Mouse (Mus musculus): ENCODE results near the gene Cryge. TPM values are rescaled to one million over a fixed set of nuclear protein-coding genes. Genes with fewer than 3 reads are reported as not detected.
"Not testable (repeated sequence)": the region's sequence is repeated elsewhere in the genome, so short reads cannot be mapped to it uniquely, and the experiment has no call there.

Cryge gene
- 1.7 TPM in 1 of 2 replicates, not detected in the other for total RNA-seq (2014; rRNA removed)
- polyA plus RNA-seq (2015; fragmentation: Nextera tagmentation; extraction: Ambion mirVana): not detected in 2 replicates

DNA sequence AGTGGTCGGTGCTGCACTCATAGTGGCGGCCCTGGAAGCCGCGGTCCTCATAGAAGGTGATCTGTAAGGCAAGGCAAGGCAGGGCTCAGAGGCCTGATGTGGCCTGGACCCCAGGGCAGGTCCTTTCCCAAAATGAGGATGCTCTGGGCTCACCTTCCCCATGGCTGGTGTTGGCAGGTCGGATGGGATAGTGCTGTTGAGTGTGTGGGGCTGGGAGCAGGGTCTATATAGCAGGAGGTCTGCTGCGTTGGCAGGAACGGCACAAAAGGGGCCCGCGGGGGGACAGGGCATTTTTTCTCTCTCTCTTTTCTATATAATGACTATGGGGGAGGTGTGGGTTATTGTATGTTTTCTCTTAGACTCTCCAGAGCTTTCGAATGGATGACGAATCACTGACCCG lies at the start of gene Cryge:
Gene Cryge (minus strand): TSS at position 198 of the 400 bp plus-strand sequence.
- 26% methylated on average over 8 of the region's 12 CpGs for WGBS
- H3K4me2 ChIP-seq (ENCODE audit: low read depth, low read length); DNase-seq (ENCODE audit: low spot score); H3K9me3 ChIP-seq (ENCODE audit: low read length); H3K9ac ChIP-seq (replicated peaks; ENCODE audit: low read length); H3K27ac ChIP-seq; H3K4me1 ChIP-seq (ENCODE audit: insufficient read depth, low read length); H3K36me3 ChIP-seq (ENCODE audit: insufficient read depth, low read length); H3K27me3 ChIP-seq (ENCODE audit: insufficient read depth, low read length); H3K4me3 ChIP-seq (ENCODE audit: low read length); ATAC-seq: not testable (repeated sequence)

DNA sequence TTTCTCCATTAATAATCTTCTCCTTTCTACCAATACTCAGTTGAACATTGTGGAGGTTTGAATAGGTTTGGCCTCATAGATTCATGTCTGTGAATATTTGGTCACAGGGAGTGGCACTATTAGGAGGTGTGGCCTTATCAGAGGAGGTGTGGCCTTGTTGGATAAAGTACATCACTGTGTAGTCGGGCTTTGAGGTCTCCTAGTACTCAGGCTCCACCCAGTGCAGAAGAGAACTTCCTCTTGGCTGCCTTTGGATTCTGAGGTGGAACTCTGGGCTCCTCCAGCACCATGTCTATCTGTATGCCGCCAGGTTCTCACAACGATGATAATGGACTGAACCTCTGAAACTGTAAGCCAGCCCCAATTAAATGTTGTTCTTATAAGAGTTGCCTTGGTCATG lies 46.0 kb upstream of the Cryge start:
- TF ChIP-seq CTCF (IDR thresholded peaks at IDR 0.05; ENCODE audit: low read depth): no peak
- Histone ChIP-seq H3K4me2 (ENCODE audit: low read depth, low read length) (no peak overlapping the region), H3K9me3 (ENCODE audit: low read length) (no peaks in the 10 kb centered on the region), H3K9ac (replicated peaks; ENCODE audit: low read length) (no peak overlapping the region), H3K27ac (no peak overlapping the region), H3K27me3 (ENCODE audit: insufficient read depth, low read length) (no peaks in the 10 kb centered on the region), H3K4me3 (ENCODE audit: low read length) (no peak overlapping the region), H3K4me1 (ENCODE audit: insufficient read depth, low read length) (no peaks in the 10 kb centered on the region), H3K36me3 (ENCODE audit: insufficient read depth, low read length) (no peaks in the 10 kb centered on the region)
- DNase-seq (ENCODE audit: low spot score): no peak
- no peak for ATAC-seq
- WGBS: 83% methylated on average over 3 of the region's 3 CpGs

DNA sequence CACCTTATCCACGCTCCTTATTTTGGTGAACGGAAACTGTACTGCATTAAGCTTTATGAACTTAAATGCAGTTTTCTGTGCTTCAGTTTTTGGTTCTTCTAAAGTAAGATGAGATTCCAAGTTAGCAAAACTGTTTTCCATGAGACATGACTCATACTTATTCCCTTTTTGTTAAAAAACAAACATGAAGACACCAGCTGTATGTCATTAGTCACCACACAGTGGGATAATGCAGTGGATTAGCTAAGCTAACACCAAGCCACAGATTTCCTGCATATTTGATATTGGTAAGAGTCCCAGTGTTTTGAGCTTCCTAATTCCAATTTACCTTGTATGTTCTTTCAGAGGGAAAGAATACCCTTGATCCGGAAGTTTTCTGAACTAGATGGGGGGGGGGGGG lies 40.6 kb upstream of the Cryge start:
- Histone ChIP-seq H3K9ac (replicated peaks; ENCODE audit: low read length) (no peak overlapping the region), H3K36me3 (ENCODE audit: insufficient read depth, low read length) (no peaks in the 10 kb centered on the region), H3K9me3 (ENCODE audit: low read length) (no peaks in the 10 kb centered on the region), H3K4me2 (ENCODE audit: low read depth, low read length) (no peak overlapping the region), H3K27ac (no peak overlapping the region), H3K4me3 (ENCODE audit: low read length) (no peak overlapping the region), H3K27me3 (ENCODE audit: insufficient read depth, low read length) (no peaks in the 10 kb centered on the region), H3K4me1 (ENCODE audit: insufficient read depth, low read length) (no peaks in the 10 kb centered on the region)
- WGBS: 90% methylated on average over 3 of the region's 3 CpGs
- ATAC-seq: no peak
- DNase-seq (ENCODE audit: low spot score): no peak
- TF ChIP-seq CTCF (IDR thresholded peaks at IDR 0.05; ENCODE audit: low read depth): no peak

DNA sequence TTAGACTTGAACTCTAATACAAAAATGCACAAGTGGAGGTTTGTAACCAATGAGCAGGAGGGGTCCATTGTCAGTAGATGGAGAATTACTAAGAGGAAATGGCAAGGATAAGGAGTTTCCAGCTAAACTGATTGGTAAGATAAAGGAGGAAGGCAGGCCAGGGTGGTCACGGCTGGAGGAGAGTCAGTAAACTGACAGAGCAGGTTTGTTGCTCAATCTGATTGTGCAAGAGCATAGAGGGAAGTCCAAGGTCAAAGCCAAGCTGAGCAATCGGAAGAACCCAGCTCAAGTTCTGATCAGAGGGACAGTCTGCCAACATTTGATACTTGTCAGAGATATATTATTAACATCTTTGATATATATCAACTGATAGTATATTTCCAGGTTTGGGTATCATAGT lies 39.4 kb upstream of the Cryge start:
- Histone ChIP-seq H3K9me3 (ENCODE audit: low read length) (no peaks in the 10 kb centered on the region), H3K36me3 (ENCODE audit: insufficient read depth, low read length) (no peaks in the 10 kb centered on the region), H3K4me3 (ENCODE audit: low read length) (no peak overlapping the region), H3K4me1 (ENCODE audit: insufficient read depth, low read length) (no peaks in the 10 kb centered on the region), H3K27me3 (ENCODE audit: insufficient read depth, low read length) (no peaks in the 10 kb centered on the region), H3K4me2 (ENCODE audit: low read depth, low read length) (no peak overlapping the region), H3K27ac (no peak overlapping the region), H3K9ac (replicated peaks; ENCODE audit: low read length) (no peak overlapping the region)
- no peak for DNase-seq (ENCODE audit: low spot score)
- TF ChIP-seq CTCF (IDR thresholded peaks at IDR 0.05; ENCODE audit: low read depth): no peak
- WGBS: 86% methylated on average over 2 of the region's 2 CpGs
- ATAC-seq: no peak

DNA sequence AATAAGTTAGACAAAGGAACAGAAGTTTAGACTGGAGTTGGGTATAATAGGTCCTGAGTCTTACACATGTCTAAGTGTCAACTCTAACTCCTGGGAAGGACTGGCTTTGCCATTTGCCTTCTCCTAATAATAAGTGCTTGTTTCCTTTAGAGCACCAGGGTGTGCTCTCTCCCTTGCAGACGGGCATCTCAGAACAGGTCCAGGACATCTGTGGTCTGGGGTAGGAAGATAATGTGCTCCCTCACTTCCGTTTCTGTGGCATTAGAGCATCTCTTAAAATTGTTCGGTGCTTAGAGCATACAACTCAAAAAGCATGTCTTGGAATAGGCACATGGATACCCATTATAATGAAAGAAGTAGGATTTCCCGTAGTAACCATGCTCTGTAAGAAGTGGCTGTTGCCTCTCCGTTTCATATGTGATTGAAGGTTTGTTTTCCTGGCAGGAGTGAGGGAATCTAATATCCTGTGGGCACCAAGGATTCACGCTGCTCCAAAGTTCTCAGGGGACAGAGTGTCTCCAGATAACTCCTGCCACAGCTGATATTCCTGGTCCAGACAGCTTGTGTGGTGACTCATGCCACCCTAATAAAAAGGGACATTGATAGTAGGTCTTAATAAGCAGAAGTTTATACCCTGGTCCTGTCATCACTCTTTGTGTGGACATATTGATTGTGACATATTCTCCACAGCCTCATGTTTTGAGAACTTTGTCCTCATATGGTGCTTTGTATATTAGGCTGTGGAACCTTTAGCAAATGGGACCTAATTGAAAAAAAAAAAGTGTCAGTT lies 37.8 kb upstream of the Cryge start:
- TF ChIP-seq CTCF (IDR thresholded peaks at IDR 0.05; ENCODE audit: low read depth): no peak
- no peak overlapping the region for H3K4me2 ChIP-seq (ENCODE audit: low read depth, low read length)
- H3K9ac ChIP-seq (replicated peaks; ENCODE audit: low read length): no peak overlapping the region
- 79% methylated on average over 6 of the region's 6 CpGs for WGBS
- DNase-seq (ENCODE audit: low spot score) (no peak), ATAC-seq (no peak)
- H3K27me3 ChIP-seq (ENCODE audit: insufficient read depth, low read length): no peaks in the 10 kb centered on the region
- no peaks in the 10 kb centered on the region for H3K4me1 ChIP-seq (ENCODE audit: insufficient read depth, low read length)
- no peaks in the 10 kb centered on the region for H3K36me3 ChIP-seq (ENCODE audit: insufficient read depth, low read length)
- H3K4me3 ChIP-seq (ENCODE audit: low read length): no peak overlapping the region
- H3K27ac ChIP-seq: no peak overlapping the region
- H3K9me3 ChIP-seq (ENCODE audit: low read length): no peaks in the 10 kb centered on the region

DNA sequence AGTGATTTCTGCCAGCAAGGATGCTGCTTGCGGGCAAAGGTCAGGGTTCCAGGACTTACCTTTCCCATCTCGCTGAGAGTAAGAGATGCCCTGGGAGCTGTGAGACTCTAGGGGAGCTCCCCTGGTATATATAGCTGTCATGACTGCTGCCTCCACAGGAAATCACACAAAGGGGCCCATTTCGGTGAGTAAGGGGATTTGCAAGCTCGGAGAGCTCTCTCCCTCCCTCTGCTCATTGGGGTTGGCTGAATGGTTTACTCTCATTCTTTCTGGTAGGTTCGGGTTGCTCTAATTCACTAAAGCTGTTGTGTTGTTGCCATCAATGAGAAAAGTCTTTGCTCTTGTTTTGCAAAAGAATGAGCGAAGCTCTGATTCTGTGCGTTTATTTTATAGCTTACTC lies 31.2 kb upstream of the Cryge start, which contains the start of gene Crygb:
Gene Crygb (minus strand): TSS at position 101 of the 400 bp plus-strand sequence.
- Histone ChIP-seq H3K4me3 (ENCODE audit: low read length) (no peak within 1 kb of the TSS), H3K9ac (replicated peaks; ENCODE audit: low read length) (no peak within 1 kb of the TSS), H3K4me1 (ENCODE audit: insufficient read depth, low read length) (no peaks in the 10 kb centered on the region), H3K27me3 (ENCODE audit: insufficient read depth, low read length) (no peaks in the 10 kb centered on the region), H3K27ac (no peak within 1 kb of the TSS), H3K4me2 (ENCODE audit: low read depth, low read length) (no peak within 1 kb of the TSS), H3K9me3 (ENCODE audit: low read length) (no peaks in the 10 kb centered on the region), H3K36me3 (ENCODE audit: insufficient read depth, low read length) (no peaks in the 10 kb centered on the region)
- ATAC-seq (no peak), DNase-seq (ENCODE audit: low spot score) (no peak)
- WGBS: 38% methylated on average over 7 of the region's 7 CpGs
- TF ChIP-seq CTCF (IDR thresholded peaks at IDR 0.05; ENCODE audit: low read depth): no peak

DNA sequence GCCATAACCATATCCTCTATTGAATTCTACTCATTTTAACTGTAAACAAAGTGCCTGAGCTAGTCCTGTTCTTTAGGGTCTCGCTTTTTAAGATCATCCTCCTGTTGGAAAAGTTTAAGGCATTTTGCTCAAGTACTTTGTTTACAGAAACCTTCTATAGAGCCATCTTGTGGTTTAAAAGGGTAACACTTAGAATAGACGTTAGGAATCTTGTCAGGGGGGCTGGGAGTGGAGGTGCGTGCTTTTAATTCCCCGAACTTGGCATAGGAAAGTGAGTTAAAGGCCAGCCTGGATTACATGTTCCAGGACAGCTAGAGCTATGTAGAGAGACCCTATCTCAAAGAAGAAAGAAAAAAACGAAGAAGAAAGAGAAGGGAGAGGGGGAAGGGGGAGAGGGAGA lies 24.7 kb upstream of the Cryge start:
- H3K4me3 ChIP-seq (ENCODE audit: low read length): no peak overlapping the region
- TF ChIP-seq CTCF (IDR thresholded peaks at IDR 0.05; ENCODE audit: low read depth): peak; percentile 57
- ATAC-seq (no peak), DNase-seq (ENCODE audit: low spot score) (no peak)
- H3K4me1 ChIP-seq (ENCODE audit: insufficient read depth, low read length): no peaks in the 10 kb centered on the region
- H3K27ac ChIP-seq: no peak overlapping the region
- no peaks in the 10 kb centered on the region for H3K27me3 ChIP-seq (ENCODE audit: insufficient read depth, low read length)
- H3K9ac ChIP-seq (replicated peaks; ENCODE audit: low read length): no peak overlapping the region
- WGBS: 21% methylated on average over 5 of the region's 5 CpGs
- H3K9me3 ChIP-seq (ENCODE audit: low read length): no peaks in the 10 kb centered on the region
- H3K36me3 ChIP-seq (ENCODE audit: insufficient read depth, low read length): no peaks in the 10 kb centered on the region
- H3K4me2 ChIP-seq (ENCODE audit: low read depth, low read length): no peak overlapping the region
